Mouse (Mus musculus) fibroblast of lung, adult 2 months (primary cell): ENCODE data around the gene Pola1.
A peak's percentile ranks its signal among the peaks of the same experiment; 100 is the strongest.

Experiments used
- DNase-seq: peaks from one replicate; pipeline ENCODE4 v3.0.0-alpha.2; 2011; ENCODE audit warnings: low read depth

Gene Pola1

GRCm38 (mm10) chrX:93631657-93632449, at the start of gene Pola1:
TSS of gene Pola1 (minus strand) at chrX:93632155.
- peak; percentile 60 for DNase-seq

- no peak for DNase-seq
Measured at GRCm38 (mm10) chrX:93676228-93676627, 44.3 kb upstream of the Pola1 start.

- no peak for DNase-seq
Measured at GRCm38 (mm10) chrX:93674836-93675795, 43.2 kb upstream of the Pola1 start.

GRCm38 (mm10) chrX:93674432-93674831, 42.5 kb upstream of the Pola1 start:
- DNase-seq, result no peak

- DNase-seq, result no peak
Measured at GRCm38 (mm10) chrX:93664787-93665186, 32.8 kb upstream of the Pola1 start.

GRCm38 (mm10) chrX:93663919-93664586, 32.1 kb upstream of the Pola1 start:
- DNase-seq, result no peak

- no peak for DNase-seq
Measured at GRCm38 (mm10) chrX:93655153-93655552, 23.2 kb upstream of the Pola1 start.

GRCm38 (mm10) chrX:93654218-93655002, 22.5 kb upstream of the Pola1 start, which contains the start of gene Pcyt1b:
TSS of gene Pcyt1b (plus strand) at chrX:93654863.
- no peak for DNase-seq

GRCm38 (mm10) chrX:93650738-93651137, 18.8 kb upstream of the Pola1 start:
- DNase-seq, result no peak

GRCm38 (mm10) chrX:93644022-93644421, 12.1 kb upstream of the Pola1 start:
- DNase-seq, result no peak

GRCm38 (mm10) chrX:93643600-93643999, 11.6 kb upstream of the Pola1 start:
- DNase-seq, result no peak

GRCm38 (mm10) chrX:93634861-93635375, 3.0 kb upstream of the Pola1 start:
- DNase-seq, result no peak

GRCm38 (mm10) chrX:93630256-93630655, 1.7 kb downstream of the Pola1 start:
- no peak for DNase-seq

- no peak for DNase-seq
Measured at GRCm38 (mm10) chrX:93602214-93602613, 29.7 kb downstream of the Pola1 start.

- DNase-seq, result no peak
Measured at GRCm38 (mm10) chrX:93594283-93594682, 37.7 kb downstream of the Pola1 start.

- DNase-seq, result no peak
Measured at GRCm38 (mm10) chrX:93580931-93581330, 51.0 kb downstream of the Pola1 start.

GRCm38 (mm10) chrX:93557171-93557570, 74.8 kb downstream of the Pola1 start:
- DNase-seq, result no peak

- DNase-seq, result no peak
Measured at GRCm38 (mm10) chrX:93539779-93540178, 92.2 kb downstream of the Pola1 start.

- no peak for DNase-seq
Measured at GRCm38 (mm10) chrX:93502865-93503353, 129.0 kb downstream of the Pola1 start.

- DNase-seq, result no peak
Measured at GRCm38 (mm10) chrX:93497597-93497996, 134.4 kb downstream of the Pola1 start.

- DNase-seq, result no peak
Measured at GRCm38 (mm10) chrX:93465711-93466110, 166.2 kb downstream of the Pola1 start.
